Mouse (Mus musculus) urinary bladder, adult 2 months (tissue): ENCODE results near the gene Itch. TPM values are rescaled to one million over a fixed set of nuclear protein-coding genes. Genes with fewer than 3 reads are reported as not detected.
A peak's percentile ranks its signal among the peaks of the same experiment; 100 is the strongest.
"Not testable (repeated sequence)": the region's sequence is repeated elsewhere in the genome, so short reads cannot be mapped to it uniquely, and the experiment has no call there.

Source experiments
- DNase-seq: peaks from one replicate; pipeline ENCODE4 v3.0.0; 2022; ENCODE audit warnings: low spot score
- polyA plus RNA-seq: library from polyadenylated mRNA; depleted of rRNA; stranded (reverse); fragments of >200 nt; gene quantifications from 2 replicates; pipeline ENCODE4 v1.2.3, GENCODE M21; 2012

Gene Itch
- polyA plus RNA-seq, 1 experiment: 20.8 TPM

DNA sequence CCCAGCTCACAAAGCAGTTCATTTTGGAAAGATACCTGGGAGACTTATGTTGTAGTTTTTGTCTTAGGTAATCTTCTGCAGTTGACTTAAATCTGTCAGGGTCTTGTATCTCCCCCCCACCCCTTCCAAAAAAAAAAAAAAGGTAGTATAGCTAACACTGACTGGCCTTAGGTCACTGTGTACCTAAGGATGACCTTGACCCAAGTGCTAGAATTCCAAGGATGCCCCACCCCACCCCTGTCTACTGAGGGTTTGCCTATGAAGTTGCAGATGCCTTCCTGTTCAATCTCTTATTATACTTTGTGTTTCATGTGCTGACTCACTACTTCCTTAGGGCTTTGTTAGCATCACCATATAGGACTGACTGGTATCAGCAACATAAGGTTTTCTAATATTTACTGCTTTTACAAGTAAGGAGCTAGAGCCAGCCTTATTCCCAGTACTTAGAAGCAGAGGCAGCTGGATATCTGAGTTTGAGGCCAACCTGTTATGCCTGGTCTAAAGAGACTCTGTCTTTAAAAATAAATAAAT lies 8.8 kb downstream of the Itch start:
- no peak for DNase-seq

DNA sequence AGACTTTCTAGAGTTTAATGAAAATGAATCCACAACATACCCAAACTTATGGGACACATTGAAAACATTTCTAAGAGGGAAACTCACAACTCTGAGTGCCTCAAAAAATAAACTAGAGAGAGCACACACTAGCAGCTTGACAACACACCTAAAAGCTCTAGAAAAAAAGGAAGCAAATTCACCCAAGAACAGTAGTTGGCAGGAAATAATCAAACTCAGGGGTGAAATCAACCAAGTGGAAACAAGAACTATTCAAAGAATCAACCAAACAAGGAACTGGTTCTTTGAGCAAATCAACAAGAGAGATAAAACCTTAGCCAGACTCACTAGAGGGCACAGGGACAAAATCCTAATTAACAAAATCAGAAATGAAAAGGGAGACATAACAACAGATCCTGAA lies 16.0 kb downstream of the Itch start:
- not testable (repeated sequence) for DNase-seq

DNA sequence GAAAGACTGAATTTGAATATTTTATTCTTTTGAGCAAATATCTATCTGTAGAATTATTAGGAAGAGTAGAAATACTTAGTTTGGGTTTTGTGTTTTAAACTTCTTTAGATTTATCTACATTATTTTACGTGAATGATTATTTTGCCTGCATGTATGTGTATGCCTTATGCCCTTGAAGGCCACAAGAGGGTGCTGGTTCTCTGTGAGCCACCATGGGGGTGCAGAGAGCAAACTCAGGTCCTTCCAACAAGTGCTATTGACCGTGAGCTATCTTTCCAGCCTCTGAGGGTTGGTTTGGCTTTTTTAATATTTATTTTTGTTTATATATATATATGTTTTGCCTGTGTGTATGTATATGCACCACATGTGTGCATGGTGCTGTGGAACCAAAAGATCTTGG lies 74.1 kb downstream of the Itch start:
- DNase-seq: no peak

DNA sequence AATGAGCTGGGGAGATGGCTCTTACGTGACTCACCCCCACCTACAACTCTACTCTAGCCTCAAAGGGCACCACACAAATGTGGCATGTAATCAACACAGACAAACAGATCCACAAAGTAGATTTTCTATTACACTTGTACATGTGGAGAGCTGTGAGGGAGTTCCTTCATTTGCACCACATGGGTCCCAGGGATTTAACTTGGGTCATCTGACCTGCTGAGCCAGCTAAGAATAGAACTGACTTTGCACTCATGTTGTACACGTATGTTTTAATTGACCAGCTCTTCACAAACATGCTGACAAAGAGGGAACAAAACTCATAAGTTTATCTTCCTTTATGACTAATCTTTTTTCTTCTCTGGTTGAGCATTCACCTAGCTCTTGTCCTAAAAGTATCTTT lies 89.8 kb downstream of the Itch start:
- DNase-seq: no peak

DNA sequence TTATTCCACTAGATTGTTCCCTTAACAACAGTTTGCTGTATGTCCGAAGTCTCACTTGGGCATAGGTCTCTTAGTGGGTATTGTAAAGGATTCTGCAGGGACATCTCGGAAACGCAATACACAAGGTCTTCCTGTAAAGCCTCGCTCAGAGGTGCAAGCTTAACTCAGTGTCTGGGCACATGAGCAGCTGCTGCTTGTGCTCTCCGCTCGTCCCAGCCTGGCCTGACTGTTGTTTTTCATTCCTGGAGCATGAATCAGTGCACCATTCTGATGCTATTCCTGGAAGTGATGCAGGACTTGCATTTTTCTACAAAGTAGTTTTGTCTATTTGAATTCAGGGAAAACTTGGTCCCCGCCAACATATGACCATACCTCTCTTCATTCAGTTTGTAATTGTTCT lies 91.4 kb downstream of the Itch start:
- DNase-seq: no peak

DNA sequence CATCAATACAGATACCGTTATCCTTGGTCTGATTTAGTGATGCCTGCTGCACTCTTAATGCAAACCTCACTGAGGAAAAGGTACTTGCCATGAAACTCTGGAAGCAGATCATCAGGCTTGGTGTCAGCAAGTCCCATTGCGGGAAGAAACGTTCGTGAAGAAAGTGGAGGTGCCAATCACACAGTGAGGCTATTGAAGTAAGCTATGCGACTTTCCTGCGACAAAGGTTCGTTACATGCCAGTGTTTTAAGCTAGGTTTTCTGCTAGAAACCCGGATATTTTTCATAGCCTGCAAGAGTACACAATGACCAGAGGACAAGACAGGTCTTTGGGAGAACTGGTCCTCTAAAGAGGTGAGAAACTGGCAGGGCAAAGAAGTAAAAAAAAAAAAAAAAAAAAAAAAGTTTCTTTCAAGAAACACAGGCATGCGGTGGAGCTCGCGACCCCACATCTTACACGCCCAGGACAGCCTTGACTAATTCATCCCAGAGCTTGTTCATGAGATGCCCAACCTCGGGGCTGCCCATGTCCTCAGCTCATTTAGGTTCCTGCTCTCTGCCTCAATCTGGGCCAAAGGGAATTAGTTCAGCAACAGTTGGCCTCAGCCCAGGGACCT lies 102.5 kb downstream of the Itch start:
- no peak for DNase-seq

DNA sequence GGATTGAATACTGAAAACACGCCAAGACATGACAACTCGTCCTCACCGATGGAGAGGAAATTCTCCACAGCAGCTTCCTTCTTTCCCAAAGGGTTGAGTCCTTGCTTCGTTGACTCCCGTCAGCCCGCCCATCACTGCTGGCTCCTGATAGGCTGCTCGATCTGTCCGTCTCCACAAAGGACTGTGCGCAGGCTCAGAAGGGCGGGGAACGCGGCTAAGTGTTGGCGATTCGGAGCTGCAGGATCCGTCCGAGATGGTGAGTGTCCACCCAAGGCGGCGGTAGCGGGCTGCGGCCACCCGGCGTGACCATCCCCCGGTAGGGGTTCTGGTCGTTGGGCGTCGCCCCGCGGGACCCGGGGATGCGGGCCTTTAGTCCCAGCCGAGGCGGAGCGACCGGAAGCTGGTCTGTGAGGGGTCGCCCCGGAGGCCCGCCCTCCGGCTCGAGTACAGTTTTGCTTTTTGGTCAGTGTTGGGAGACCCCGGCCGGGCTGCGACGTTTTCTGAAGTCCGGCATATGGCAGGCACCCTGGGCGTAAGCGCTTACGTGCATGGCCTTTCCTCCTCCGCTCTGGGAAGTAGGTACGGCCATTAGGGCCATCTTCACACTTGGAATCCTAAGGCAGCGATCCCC lies 103.2 kb downstream of the Itch start, which contains the start of gene Dynlrb1:
Gene Dynlrb1, plus strand, starts transcription at position 172 of the 631 bp plus-strand sequence.
- peak; percentile 98 for DNase-seq

DNA sequence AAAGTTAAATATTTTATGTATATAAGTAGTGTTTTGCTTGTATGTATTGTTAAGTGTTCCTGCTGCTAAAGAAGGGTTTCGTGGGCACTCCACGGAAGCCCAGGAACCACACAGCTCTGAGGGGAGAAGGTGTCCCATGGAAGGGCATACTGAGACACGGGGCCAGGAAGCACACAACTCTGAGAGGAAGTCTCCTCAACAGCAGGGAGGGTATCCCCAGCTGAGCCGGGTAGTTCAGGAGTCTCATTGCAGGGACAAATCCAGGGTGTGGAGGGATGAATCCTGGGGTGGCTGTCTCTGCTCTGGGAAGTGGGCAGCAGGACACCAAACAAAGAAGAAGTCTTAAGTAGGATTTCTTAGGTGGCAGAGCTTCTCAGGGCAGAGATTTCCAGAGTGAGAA lies 104.0 kb downstream of the Itch start:
- DNase-seq: no peak

DNA sequence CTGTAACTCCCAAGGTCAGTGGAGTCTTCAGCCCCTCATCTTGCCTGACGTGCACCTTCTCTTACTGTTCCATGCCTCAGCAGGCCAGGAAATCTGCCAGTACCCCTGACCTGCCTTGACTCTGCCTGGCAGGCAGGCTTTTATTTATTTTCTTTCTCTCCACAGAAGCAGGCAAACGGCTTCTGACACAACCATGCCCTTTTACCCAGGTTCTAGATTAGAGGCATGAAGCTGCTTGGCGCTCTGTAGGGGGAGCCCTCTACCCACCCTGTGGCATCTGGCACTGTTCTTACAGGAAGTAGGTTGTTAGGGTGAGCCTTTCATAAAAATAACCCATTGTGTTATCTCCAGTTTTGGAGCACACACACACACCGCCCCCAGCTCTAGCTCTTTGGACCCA lies 107.6 kb downstream of the Itch start:
- DNase-seq: no peak

DNA sequence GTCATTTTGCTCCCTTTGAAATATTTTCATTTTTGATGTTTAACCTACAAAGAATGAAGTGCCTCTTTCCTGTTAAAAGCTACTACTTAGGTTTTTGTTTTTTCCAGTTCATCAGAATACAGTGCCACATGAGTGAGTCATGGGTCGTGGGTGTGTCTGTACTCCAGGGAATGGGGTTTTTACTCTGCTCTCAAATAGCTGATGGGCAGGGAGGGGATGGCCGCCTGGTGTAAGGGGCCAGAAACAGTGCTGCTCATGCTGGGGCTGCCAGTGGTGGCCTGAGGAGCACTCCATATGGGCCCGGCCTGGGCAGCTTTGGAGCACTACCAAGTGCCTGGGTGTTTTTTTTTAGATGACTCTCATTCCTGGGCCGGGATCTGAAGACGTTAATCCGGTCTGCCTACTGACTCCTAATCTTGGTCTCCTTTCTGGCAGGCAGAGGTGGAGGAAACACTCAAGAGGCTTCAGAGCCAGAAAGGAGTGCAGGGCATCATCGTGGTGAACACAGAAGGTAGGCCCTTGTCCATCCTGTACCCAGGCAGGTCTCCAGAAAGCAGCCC lies 109.1 kb downstream of the Itch start:
- DNase-seq: peak; percentile 28

DNA sequence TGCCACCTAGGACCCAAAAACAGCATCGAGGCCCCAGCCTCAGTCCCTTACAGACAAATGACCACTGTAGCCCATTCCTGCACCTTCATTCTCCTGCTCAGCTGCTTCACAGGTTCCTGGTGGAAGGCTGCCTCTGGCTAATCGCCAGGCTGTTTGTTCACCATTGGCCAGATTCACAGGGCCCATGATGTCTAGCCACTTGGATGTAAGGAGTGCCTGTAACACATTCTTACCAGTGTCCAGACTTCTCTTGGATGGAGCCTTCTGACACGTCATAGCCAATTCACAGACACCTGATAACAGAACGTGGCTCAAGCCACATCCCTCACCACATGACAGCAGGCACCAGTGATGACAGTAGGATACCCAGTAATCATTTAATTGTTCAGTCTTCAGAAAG lies 112.9 kb downstream of the Itch start:
- no peak for DNase-seq

DNA sequence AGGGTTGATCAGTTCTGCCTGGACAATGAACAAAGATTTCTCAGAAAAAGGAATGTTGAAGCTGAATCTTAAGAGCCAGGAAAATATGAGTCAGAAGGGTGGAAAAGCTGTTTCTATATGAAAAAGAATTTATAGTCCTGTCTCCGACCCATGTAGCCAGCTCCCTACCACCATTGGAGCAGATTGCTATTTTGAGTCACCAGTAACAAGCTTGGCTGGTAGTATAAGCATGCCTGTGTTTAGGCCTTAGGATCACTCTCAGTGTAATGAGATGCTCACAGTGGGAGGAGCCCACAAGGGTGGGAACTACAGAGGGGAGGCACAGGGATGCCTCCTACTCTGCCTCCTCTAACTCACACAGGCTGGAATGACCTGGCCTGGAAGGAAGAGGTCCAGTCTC lies 114.9 kb downstream of the Itch start:
- no peak for DNase-seq

DNA sequence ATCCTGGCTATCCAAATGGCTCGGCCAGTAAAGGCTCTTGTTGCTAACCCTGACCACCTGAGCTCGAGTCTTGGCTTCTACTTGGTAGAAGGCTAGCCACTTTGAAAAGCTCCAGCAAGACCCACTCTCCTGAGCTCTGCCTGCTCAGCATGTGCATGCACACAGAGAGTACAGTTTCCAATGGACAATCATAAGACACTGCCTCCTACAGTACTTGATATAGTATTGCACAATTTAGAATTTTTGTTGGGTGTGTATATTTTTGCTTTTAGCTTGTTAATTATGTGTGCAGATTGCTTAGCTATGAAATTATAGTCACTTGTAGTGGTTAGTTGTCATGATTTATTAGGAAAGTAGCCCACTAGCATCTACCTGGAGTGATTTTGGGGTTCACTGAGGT lies 115.4 kb downstream of the Itch start:
- no peak for DNase-seq

DNA sequence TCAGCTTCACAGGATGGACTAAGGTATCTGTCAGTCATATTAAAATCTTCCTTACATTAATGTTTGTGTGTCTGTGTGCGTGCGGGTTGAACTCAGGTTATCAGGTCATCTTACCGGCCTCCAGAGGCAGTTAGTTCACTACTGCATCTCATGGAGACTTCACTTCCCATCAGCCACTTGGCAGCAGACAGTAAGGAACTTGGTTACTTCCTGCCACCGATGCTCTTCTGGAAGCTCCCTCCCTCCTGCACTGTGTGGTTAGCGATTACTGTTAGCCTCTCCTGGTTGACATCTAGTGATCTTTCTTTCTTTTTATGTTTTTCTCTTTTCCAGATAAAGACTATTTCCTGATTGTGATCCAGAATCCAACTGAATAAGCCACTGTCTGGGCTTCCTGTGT lies 116.3 kb downstream of the Itch start:
- DNase-seq: no peak

DNA sequence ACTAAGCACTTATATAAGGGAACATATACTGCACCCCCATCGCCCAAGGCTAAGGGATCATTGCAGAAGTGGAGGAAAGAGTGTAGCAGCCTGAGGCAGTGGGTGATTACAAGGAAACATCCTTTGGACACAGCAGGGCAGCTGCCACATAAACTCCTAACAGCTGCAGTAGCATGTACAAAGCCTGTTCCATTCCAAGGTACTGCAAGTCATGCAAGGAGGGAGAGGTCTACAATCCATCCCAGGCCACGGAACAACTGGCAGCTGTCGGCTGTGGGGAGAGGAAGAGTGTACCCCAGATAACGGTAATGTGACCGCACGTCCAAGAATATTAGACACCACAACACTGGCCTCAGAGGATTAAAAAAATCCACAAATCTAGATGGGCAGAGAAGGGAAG lies 132.2 kb downstream of the Itch start:
- no peak for DNase-seq

DNA sequence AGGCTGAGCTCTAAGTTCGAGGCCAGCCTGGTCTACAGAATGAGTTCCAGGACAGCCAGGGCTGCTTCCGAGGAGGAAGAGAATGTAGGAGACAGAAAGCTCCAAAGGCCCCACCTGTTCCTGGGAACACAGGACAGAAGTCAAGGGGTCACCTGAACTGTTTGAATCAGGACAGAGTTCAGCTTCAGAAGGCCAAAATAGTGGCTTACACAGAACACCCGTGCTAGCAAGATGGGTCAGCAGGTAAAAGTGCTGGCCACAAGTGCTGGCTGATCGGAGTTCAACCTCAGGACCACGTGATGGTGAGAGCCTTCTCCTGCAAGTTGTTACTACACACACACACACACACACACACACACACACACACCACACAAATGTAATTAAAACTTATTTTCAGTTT lies 133.6 kb downstream of the Itch start:
- DNase-seq: no peak

DNA sequence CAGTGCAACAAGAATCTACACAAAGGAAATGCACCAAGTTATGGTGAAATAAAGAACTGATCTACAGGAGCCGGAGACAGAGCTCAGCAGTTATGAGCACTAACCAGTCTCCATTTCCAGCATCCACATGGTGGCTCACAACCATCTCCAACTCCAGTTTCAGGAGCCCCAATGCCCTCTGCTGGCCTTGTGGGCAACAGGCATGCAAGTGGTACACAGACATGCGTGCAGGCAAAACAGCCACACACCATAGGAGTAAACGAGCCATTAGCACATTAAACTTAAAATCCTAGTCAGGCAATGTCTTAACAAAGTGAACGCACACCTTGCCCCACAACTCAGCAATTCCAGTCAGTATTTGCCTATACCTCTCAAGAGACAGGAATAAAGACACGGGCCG lies 138.6 kb downstream of the Itch start:
- DNase-seq: no peak

DNA sequence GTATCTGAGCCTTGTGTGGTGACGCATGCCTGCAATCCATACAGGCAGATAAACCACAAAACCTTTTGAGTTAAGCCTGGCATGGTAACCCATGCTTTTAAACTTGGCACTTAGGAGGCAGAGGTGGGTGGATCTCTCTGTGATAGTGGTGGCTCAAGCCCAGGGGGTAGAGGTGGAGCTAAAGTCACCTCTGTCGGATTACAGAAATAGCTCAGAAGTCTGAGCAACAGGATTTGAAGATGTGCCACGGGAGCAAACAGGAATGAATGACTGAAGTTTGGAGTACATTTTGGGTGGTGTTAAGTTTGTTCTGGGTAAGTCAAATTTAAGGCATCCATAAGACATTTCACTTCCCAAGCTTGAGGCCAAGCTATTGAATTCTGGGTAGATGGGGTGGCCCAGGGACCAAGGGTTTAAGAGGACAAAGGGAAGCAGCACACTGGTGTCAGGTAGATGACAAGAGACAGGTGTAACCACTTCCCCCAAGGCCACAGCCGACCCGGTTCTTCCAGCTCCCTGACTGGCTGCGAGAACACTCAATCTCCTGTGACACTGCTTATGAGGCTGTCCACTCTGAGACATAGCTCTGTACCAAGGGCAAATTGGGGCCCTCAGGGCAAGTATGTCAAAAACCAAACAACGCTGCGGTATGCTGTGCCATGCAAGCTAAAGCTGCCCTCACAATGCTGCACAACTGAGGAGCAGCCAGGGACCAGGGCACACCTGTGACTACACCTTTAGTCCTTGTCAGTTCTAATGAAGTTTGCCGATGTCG lies 139.3 kb downstream of the Itch start:
- no peak for DNase-seq

DNA sequence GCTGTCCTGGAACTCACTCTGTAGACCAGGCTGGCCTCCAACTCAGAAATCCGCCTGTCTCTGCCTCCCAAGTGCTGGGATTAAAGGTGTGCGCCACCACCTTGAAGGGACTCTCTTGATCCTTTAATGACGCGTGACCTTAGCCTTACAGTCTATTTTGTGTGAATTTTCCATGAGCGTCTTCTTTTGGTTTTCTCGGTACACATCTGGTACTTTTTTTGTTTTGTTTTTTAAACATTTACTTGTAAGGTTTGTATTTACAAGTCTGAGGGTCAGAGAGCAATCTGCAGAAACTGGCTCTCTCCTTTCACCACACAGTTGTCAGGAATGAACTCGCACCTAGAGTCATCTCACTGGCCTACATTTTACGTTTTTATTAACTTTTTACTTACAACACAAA lies 140.3 kb downstream of the Itch start:
- no peak for DNase-seq

DNA sequence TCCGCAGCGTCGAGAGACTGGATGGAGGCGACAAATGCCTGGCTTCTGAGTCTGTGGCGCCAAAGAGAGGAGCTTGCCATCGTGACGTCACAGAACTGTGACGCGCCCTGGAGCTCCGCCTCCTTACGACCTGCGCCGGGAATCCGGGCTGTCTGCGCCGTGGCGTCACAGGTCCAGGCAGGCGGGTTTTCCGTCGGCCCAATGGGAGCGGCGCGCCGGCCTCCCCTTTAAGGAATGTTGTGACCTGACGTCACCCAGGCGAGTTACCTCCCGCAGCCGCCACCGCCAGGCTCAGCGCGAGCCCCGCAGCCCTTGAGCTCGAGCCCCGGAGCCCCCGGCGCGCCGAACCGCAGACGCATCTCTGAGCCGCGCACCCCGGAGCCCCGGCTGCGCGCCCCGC lies 142.9 kb downstream of the Itch start, which contains the start of gene Map1lc3a:
Gene Map1lc3a, plus strand, starts transcription at position 103 of the 400 bp plus-strand sequence.
- DNase-seq: no peak
